Mouse (Mus musculus): ENCODE measurements around the gene Zkscan4.
"Not testable (repeated sequence)": the region's sequence is repeated elsewhere in the genome, so short reads cannot be mapped to it uniquely, and the experiment has no call there.

The Zkscan4 gene

DNA sequence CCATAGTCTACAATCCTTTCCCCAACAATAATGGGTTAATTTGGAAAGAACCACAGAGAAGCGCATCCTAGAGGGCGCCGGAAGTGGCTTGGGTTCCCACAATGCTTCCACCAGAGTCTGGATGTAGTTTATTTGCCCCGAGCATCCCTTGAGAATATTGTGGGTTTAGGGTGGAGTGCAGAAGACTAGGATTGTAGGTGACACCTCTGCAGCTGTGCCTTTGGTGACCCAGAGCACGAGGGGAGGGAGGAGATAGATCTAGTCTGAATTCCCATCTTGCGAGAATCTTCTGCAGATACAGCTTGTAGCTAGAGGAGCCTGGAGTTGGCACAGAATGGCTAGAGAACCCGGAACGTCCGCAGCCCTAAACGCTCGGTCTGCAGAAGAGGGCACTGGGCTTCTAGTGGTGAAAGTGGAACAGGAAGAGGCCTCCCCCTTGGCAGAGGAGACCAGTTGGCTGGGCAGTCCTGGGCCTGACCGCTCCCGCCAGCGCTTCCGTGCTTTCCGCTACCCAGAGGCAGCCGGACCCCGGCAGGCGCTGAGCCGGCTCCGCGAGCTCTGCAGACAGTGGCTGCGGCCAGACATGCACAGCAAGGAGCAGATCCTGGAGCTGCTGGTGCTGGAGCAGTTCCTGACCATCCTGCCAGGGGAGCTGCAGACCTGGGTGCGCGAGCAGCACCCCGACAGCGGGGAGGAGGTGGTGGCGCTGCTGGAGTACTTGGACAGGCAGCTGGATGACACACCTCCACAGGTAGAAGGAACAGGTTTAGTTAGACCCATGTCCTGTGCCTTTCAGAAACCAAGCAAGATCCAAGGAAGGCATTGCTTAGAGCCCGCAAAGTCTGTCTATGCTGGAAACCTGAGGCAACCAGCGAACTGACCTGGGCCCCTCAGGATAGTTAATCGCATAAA lies at the start of gene Zkscan4, which contains the start of gene Gm10065:
TSS of gene Zkscan4 (plus strand) at position 149 of the 912 bp plus-strand sequence.
TSS of gene Gm10065 (minus strand) at position 683 of the 912 bp plus-strand sequence.
- in situ Hi-C loops (cut with MboI, MseI): not testable (repeated sequence)

DNA sequence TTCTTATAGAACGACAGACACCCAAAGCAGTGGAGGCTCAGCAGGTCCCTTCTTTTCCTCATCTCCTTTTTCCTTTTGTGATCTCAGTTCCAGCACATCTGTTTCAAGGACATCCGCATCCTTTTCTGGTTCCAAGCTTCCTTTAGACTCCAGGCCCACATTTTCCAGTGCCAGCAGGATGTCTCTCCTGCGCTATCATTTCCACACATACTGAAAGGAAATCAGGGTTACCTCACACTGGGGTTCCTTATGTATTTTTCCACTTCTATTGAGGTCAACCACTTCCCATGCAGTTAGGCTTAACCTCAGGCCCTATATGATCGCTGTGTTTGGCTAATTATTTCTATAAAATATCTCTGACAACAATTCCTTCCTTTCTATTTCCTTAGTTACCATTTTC lies 43.2 kb upstream of the Zkscan4 start:
- in situ Hi-C loops (cut with MboI, MseI): loop anchor here in 1 of 2 experiments (5.0 kb wide), 1 partner anchor 357 kb away; no protein-coding TSS in a partner anchor

DNA sequence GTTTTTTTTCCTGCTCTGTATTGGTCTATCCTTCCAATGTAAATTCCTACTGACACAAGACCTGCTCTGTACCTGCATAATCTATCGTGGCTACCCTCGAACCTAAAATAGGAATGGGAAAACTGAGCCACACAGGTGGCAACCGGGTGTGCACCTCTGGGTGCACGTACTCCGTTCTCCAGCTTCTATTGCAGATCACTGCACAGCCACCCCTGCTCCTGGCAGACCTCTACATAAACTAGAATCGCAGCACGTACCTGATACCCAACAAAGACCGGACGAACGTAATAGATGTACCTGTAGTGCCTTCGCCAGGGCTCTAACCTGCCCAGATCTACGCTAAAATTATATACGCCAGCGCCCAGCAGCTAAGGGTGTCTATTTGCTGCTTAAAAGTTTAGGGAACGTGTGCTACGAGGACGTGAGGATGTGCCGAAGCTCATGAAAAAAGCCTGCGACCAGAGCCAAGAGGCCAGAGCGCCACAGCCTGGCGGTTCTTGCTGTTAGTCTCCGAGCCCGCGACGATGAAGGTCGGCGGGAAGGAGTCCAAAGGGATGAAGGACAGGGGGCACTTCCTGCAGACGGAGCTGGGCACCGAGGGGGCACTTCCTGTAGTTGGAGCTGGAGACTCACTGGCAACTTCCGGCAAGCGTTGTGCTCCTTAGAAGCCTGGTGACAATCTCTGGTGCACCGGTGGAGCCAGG lies 38.1 kb upstream of the Zkscan4 start, which contains the start of gene Pgbd1:
TSS of gene Pgbd1 (minus strand) at position 556 of the 704 bp plus-strand sequence.
- in situ Hi-C loops (cut with MboI, MseI): no loop called here

DNA sequence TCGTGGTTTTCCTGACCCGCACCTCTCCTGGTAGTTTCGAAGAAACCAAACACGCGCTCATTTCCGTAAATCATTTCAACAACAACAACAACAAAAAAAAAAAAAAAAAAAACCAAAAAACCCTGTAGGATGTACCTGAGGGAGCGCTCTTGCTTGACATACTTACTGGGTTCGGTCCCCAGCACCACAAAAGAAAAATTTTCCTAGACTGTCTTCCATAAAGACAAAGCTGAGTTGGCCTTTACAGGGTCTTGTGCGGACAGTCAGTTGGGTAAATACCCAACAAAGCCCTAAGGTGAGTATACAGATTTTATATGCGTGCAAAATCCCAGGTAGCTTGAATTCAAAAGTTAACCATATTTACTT lies 37.5 kb upstream of the Zkscan4 start:
- in situ Hi-C loops (cut with MboI, MseI): no loop called here

DNA sequence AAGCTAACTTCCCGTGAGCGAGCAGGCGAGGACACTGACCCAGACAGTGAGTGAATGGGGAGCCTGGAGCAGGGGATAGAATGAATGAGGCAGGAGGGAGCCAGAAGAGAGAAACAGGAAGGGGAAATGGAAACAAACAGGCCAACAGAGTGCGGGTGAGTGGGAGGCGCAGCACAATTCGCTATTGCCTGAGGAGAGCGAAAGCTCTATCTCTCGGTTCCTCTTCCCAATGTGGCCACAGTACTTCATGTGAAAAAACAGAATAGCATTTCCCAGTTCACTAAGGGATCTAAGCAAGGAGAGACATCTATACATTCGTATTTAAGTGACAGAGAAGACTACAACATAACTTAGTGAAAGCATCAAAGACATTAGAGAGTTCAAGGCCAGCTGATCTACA lies 31.9 kb upstream of the Zkscan4 start:
- in situ Hi-C loops (cut with MboI, MseI): no loop called here

DNA sequence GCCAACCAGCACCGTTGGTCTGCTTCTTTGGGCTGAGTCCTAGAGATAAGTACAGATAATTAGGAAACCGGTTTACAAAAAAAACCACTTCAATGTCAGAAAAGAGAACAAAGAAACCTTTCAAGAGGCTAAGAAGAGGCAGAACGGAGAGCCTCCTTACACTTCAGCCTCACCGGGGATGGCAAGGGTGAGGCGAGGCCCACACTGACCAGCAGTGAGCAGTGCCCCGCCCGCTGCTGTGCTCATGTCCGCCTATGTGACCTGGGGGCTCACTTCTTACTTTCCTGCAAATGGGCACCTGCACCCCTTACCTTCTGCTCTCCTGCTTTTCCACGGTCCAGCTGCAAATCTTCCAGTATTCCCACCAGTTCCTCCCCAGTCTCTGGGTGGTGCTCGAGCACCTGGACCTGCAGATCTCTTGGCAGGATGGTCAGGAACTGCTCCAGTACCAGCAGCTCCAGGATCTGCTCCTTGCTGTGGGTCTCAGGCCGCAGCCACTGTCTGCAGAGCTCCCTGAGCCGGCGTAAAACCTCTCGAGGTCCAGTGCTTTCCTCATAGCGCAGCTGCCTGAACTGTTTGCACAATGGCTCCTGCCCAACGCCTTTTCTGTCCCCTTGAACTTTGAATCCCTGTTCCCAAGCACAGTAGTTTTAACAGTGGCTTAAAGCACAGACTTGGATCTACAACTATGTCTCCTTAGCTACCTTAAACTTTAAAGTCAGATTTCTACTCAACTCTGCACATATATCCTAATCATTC lies 30.7 kb upstream of the Zkscan4 start:
- in situ Hi-C loops (cut with MboI, MseI): no loop called here

DNA sequence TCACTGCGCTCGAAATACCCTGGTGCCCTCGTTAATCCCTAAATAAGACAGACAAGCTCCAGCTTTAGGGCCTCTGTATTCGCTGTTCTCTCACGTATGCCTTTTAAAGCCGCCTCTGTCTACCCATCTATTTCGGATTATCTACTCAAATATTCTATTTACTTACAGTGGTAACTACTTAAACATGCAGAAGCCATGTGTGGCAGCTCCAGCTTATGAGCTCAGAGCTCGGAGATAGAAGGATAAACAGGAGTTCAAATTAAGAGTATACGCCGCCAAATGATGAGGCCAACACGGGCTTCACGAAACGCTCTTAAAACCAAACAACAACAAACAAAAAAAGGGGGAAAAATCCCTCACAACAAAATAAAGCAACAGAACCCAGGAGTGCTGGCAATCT lies 25.7 kb upstream of the Zkscan4 start:
- in situ Hi-C loops (cut with MboI, MseI): no loop called here

DNA sequence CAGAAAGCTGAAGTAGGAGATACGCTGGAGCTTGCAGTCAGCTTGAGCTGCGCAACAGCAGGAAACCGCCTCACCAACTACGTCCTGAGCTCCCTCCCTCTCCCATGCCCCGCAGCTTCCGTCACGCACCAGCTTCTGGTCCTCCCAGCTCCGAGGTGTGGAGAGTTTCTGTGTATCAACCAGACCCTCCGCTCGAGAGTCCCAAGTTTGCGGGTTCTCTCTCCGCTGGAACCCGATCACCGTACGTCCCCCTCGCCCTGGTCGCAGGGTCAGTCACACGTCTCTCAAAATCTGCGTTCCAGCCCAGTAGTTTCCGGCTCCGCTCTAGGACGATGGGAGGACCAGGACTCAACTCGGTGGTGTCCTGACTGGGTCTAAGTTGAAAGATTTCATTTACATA lies 25.3 kb upstream of the Zkscan4 start, which contains the start of gene Zscan26:
TSS of gene Zscan26 (minus strand) at position 282 of the 400 bp plus-strand sequence.
- in situ Hi-C loops (cut with MboI, MseI): no loop called here

DNA sequence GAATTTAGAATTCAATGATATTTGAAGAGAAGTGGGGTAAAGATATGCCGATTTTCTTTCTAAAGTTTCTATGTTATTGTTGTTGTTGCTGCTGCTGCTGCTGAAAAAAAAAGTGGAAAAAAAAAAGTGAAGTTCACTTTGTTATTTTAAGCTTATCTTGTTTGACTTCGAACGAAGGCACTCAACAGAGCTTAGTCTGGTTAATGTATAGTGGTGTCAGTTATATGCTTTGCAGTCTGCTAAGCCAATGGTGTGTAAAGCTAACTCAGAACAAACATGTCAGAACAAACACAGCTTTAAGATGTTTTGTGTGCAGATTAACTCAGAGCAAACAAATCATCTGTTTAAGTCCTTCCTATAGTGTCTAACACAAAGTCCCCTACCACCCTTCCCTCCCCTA lies 24.6 kb upstream of the Zkscan4 start:
- in situ Hi-C loops (cut with MboI, MseI): no loop called here

DNA sequence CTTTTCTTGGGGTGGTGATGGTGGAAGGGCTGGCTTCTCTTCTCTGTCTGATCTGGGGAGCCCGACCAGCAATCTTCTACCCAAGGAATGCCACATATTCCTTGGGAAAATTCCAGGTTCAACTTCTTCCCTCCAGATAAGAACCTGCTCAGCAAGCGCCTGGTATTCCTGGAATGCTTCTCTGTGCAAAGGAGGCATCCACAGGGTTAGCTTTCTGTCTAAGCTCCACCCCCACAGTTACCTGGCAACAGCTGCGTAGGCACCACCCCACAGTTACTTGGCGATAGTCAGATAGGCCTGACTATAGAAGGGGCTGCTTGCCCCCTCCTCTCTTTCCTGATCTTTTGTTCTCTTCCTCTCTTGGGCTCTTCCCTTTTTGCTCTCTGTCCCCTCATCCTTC lies 22.4 kb upstream of the Zkscan4 start:
- in situ Hi-C loops (cut with MboI, MseI): loop anchor here (5.0 kb wide), 2 partner anchors 54 to 66 kb away; partner anchors contain the start of gene Zkscan3 (in 1 of the 2)

DNA sequence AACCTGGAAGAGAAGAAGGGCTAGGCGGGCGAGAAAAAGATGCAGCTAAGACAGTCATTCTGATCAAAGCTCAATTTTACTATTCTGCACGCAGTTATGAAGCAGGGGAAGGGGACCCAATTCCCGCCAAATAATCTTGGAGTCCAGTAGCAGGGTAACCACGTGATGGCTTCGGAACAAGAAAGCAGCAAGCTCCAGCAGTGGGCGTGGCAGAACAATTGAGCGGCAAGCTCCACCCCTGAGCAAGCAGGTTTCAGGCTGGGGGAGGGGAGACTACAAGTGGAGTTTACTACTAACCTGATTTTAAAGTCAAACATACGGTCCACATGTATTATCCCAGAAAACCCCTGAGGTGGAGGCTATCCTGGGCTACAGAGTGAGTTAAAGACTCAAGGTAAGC lies 16.2 kb upstream of the Zkscan4 start:
- in situ Hi-C loops (cut with MboI, MseI): not testable (repeated sequence)

DNA sequence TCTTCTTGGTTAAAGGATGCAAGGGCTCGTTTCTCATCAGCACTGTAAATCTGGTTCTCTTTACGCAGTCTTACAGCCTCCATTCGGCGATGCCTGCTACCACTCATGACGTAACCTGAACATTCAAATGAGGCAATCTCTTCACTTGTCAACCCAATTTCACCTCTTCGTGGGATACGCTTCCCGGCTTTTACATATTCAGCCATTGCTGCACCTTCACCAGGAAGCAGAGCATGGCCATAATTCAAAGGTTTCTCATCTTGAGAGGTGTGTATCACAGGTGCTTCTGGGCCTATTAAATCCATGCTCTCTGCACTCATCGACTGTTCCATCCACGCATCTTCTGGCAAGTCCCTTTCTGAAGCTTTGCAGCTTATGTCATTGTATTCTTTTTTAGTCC lies 11.4 kb upstream of the Zkscan4 start:
- in situ Hi-C loops (cut with MboI, MseI): no loop called here

DNA sequence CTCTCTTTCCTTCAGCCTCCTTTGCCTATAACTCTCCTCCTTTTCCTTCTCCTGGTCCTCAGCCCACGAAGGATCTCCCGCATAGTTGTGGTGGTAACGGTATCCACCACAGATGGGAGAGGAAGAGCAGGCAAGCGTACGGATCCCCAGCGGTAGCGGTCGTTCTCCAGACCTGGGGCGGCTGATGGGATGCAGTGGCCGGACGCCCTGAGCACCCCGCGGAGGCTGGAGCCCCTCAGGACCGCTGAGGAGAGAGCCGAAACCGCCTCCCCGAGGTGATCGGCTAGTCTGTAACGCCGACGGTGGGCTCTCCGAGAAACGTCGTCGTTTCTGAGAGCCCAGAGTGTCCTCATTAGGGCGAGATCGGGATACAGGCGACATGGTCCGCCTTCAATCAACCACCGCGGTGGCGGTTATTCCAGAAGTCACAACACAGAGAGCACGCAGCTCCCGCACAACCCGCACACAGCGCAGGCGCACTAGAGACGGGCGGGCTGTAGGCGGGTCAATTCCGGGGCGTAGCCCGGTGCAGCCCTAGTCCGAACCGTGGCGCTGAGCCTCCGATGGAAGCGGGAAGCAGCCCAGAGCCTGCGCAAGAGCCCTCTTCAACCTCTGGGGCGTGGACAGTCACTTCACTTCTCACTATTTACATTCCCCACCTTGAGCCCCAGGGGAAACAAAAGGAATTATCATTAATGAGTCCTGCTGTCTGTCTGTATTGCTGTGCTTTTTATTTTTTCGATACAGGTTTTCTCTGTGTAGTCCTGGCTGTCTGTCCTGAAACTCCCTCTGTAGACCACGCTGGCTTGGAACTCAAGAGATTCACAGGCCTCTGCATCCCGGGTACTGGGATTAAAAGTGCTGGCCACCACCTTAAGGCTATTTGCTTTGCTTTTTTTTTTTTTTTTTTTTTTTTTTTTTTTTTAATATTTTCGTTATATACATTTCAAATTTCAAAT lies 10.4 kb upstream of the Zkscan4 start, which contains the start of gene Nkapl:
TSS of gene Nkapl (minus strand) at position 449 of the 959 bp plus-strand sequence.
- in situ Hi-C loops (cut with MboI, MseI): no loop called here

DNA sequence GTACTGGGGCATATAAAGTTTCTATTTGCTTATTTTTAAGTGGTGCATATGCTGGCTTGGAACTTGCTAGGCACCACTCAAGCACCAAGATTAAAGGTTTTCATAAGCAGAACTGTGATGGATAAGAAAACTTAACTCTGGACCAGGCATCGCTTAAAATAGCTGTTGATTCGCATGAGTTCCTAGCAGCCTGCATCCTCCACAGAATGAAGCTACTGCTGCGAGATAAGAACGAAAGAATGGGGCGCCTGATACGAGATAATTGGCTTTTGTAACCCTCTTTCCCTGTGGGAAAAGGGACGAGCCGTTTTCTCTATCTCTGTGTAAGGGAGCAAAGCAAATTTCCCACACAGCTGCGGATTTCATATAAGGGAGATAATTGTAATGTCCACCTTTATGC lies 9.6 kb upstream of the Zkscan4 start:
- in situ Hi-C loops (cut with MboI, MseI): no loop called here

DNA sequence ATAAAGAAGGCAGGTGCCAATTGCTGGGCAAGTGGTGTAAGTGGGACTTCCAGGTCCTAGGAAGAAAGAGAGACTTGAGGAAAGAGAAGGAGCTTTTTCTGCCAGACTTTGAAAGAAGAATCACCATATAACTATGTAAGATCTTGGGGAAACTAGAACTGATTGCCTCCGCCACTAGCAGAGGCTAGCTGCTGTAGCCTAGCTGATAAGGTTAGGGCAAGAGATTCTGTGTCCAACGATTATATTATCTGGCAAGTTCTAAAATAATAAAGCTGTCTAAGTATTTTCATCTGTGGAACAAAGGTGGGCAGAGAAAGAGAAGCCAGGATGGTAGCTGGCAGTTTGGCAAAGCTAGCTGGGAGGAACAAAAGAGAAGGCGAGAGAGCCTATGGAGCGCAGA lies 6.3 kb upstream of the Zkscan4 start:
- in situ Hi-C loops (cut with MboI, MseI): no loop called here

DNA sequence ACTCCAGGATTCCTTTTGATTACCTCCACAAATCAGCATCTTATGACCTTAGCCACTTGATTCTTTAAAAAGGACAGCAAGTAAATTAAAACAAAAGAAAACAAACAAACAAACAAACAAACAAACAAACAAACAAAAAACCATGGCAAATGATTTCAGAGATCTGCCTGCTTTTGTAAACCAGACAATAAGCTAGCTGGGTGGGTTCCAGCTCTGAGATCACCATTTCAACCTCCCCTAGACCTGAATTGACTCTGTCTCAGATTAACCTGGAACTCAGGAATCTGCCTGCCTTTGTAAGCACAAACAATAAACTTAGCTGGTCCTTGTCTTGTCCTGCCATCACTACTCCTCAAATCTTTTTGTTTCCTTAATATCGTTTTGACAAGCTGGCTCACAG lies 8.2 kb downstream of the Zkscan4 start:
- in situ Hi-C loops (cut with MboI, MseI): loop anchor here in 1 of 2 experiments (10.0 kb wide), 1 partner anchor 642 kb away; no protein-coding TSS in a partner anchor

DNA sequence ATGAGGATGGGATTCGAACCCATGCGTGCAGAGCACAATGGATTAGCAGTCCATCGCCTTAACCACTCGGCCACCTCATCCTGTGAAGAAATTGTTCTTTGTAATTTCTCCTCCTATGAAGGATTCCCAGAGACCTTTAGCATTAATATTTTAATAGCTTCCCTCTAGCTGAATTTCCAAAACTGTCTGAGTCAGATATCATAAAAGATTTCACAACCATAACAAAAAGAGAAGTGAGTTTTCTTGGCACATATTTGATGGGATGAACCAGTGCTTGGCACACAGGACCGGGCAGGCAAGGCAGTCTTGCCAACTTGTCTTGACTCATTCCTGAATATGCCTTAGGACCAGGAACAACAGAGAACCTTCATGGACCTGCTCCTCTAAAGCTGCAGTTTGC lies 14.1 kb downstream of the Zkscan4 start:
- in situ Hi-C loops (cut with MboI, MseI): no loop called here

DNA sequence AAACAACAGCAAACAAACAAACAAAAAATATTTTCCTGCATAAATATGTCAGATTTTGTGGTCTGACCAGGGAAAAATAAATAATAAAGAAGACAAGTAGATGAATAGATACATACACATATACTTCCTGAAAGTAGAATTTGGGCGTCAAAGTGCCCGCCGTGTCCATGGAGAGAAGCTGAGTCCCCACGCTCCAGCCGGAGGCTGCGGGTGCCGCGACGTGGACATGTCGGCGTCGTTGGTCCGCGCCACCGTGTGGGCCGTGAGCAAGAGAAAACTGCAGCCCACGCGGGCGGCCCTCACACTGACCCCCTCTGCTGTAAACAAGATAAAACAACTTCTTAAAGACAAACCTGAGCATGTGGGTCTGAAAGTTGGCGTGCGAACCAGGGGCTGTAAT lies 16.4 kb downstream of the Zkscan4 start, which contains the start of gene AK157302:
TSS of gene AK157302 (plus strand) at position 144 of the 400 bp plus-strand sequence.
- in situ Hi-C loops (cut with MboI, MseI): no loop called here

DNA sequence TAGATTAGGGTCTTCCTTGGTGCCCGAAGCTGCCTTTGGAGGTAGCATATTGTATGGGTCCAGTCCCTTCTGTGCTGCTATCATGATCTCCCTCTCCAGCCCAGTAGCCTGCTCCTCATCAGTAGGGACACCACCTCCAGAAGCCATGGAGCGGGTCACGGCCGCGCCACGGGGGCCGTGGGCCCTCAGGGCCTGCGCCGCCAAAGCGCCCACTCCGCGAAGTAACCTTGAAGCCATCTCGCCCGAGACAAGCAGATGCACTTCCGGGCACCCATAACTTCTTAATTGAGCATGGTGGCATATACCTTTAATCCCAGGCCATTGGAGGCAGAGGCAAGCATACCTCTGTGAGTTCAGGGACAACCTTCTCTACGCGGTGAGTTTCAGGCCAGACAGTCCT lies 22.5 kb downstream of the Zkscan4 start, which contains the start of gene Gm11273:
TSS of gene Gm11273 (minus strand) at position 237 of the 400 bp plus-strand sequence.
- in situ Hi-C loops (cut with MboI, MseI): loop anchor here in 1 of 2 experiments (25.0 kb wide), 1 partner anchor 1861 kb away; the partner anchor contains the start of gene Zfp322a

DNA sequence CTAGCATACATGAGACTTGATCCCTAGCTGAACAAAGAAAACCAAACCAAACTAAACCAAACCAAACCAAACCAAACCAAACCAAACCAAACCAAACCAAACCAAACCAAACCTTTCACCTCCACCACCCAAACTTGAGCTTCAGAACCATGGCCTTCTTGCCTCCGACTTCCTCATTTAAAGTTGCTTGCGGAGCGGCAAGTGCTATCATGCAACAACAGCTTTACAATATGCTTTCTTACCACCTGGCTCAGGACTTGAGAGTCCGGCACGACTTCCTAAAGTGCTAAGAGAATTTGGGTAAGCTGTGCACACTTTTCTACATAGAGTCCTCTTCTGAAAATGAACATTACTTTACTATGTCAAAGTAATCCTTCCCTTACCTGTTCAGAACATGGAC lies 23.6 kb downstream of the Zkscan4 start:
- in situ Hi-C loops (cut with MboI, MseI): loop anchor here in 1 of 2 experiments (25.0 kb wide), 1 partner anchor 1860 kb away; the partner anchor contains the start of gene Zfp322a

All from T-helper 17 cell (primary cell).